Mouse (Mus musculus) heart, postnatal 0 days (tissue): ENCODE measurements at regions not wholly inside any gene's neighbourhood (a gene's known extent, or its start where the extent isn't known, plus 50 kb on each side); places are given as distances from the start of the nearest gene placed in this dataset.

Source experiments
- CTCF ChIP-seq: IDR thresholded peaks from 2 replicates; pipeline ENCODE4 v1.5.1; 2016; ENCODE audit warnings: antibody characterized with exemption, control low read depth, low read depth
- EP300 ChIP-seq: IDR thresholded peaks from 2 replicates; pipeline ENCODE4 v1.6.1; 2016; ENCODE audit warnings: antibody characterized with exemption, low read depth

GRCm38 (mm10) chr14:72342181-72342580, 149.5 kb downstream of the Gm9195 start:
- TF ChIP-seq CTCF (no peak), EP300 (no peak)
